Mouse (Mus musculus) hindbrain, embryonic 12.5 days (tissue): Measurements from ENCODE around the gene Alas2. TPM values are rescaled to one million over a fixed set of nuclear protein-coding genes. Genes with fewer than 3 reads are reported as not detected.

Source experiments
- ATAC-seq: fragments of 200-750 bp; cut with Nextera tagmentation; 2 replicates; pipeline ENCODE4 v1.8.0; 2017; ENCODE audit warnings: moderate TSS enrichment; ENCODE audit not compliant: low FRiP score
- H3K27ac ChIP-seq: fragments of 300-500 bp; sonication (generic); 2 replicates; pipeline ENCODE4 v1.5.1; 2016; ENCODE audit warnings: mild to moderate bottlenecking
- H3K27me3 ChIP-seq: fragments of 300-500 bp; sonication (generic); 2 replicates; pipeline ENCODE4 v1.6.1; 2016; ENCODE audit warnings: mild to moderate bottlenecking
- H3K36me3 ChIP-seq: fragments of 300-500 bp; sonication (generic); 2 replicates; pipeline ENCODE4 v1.6.1; 2016; ENCODE audit warnings: mild to moderate bottlenecking
- H3K4me1 ChIP-seq: fragments of 300-500 bp; sonication (generic); 2 replicates; pipeline ENCODE4 v1.6.1; 2016
- H3K4me2 ChIP-seq: fragments of 300-500 bp; sonication (generic); replicated peaks from 2 replicates; pipeline ENCODE4 v1.6.1; 2016; ENCODE audit warnings: mild to moderate bottlenecking
- H3K4me3 ChIP-seq: fragments of 300-500 bp; sonication (generic); 2 replicates; pipeline ENCODE4 v1.5.1; 2016; ENCODE audit warnings: mild to moderate bottlenecking
- H3K9ac ChIP-seq: fragments of 300-500 bp; sonication (generic); 2 replicates; pipeline ENCODE4 v1.6.1; 2016; ENCODE audit warnings: mild to moderate bottlenecking, moderate library complexity
- H3K9me3 ChIP-seq: fragments of 300-500 bp; sonication (generic); replicated peaks from 2 replicates; pipeline ENCODE4 v1.6.1; 2016; ENCODE audit warnings: mild to moderate bottlenecking
- WGBS: fragments of 180-500 bp; shearing (Covaris S2); methylation state at CpG from one replicate; pipeline ENCODE4 v1.1.7; 2016; 5-methylcytosine and 5-hydroxymethylcytosine counted together
- polyA plus RNA-seq: library from polyadenylated mRNA; unstranded; fragments of >200 nt; fragmentation: Nextera tagmentation; extraction: Ambion mirVana; gene quantifications from 2 replicates; pipeline ENCODE4 v1.2.1, GENCODE M21; 2016

The Alas2 gene
- polyA plus RNA-seq, result 44.9 and 50.8 TPM in 2 replicates

- Histone ChIP-seq H3K9ac (no peak within 1 kb of the TSS), H3K36me3 (0 out of 2 replicates have a peak, but pooled peaks cover 3% of the 10 kb centered on the region), H3K4me3 (no peak within 1 kb of the TSS), H3K27ac (no peak within 1 kb of the TSS), H3K4me2 (no peak within 1 kb of the TSS), H3K9me3 (no peaks in the 10 kb centered on the region), H3K4me1 (no peaks in the 10 kb centered on the region), H3K27me3 (peaks cover 4% of the 10 kb centered on the region; the same call in 1 of the 2 replicates)
- 84% methylated on average over 5 of the region's 5 CpGs for WGBS
- ATAC-seq, result no peak
Measured at GRCm38 (mm10) chrX:150547239-150547638, at the start of gene Alas2. Gene Alas2, plus strand, starts transcription at chrX:150547375.

- H3K4me3 ChIP-seq, result no peak overlapping the region
- H3K4me2 ChIP-seq, result no peak overlapping the region
- WGBS, result 85% methylated on average over 6 of the region's 6 CpGs
- H3K9me3 ChIP-seq, result no peaks in the 10 kb centered on the region
- no peaks in the 10 kb centered on the region for H3K4me1 ChIP-seq
- H3K9ac ChIP-seq, result no peak overlapping the region
- H3K27ac ChIP-seq, result no peak overlapping the region
- H3K36me3 ChIP-seq, result no peaks in the 10 kb centered on the region
- no peak for ATAC-seq
- H3K27me3 ChIP-seq, result no peaks in the 10 kb centered on the region
Measured at GRCm38 (mm10) chrX:150508696-150509095, 38.5 kb upstream of the Alas2 start.

- H3K36me3 ChIP-seq, result no peaks in the 10 kb centered on the region
- no peak overlapping the region for H3K9ac ChIP-seq
- H3K27ac ChIP-seq, result no peak overlapping the region
- no peaks in the 10 kb centered on the region for H3K9me3 ChIP-seq
- no peak overlapping the region for H3K4me2 ChIP-seq
- 47% methylated on average over 4 of the region's 4 CpGs for WGBS
- H3K27me3 ChIP-seq, result no peaks in the 10 kb centered on the region
- H3K4me3 ChIP-seq, result no peak overlapping the region
- ATAC-seq, result no peak
- H3K4me1 ChIP-seq, result no peaks in the 10 kb centered on the region
Measured at GRCm38 (mm10) chrX:150510631-150511030, 36.5 kb upstream of the Alas2 start.

DNA sequence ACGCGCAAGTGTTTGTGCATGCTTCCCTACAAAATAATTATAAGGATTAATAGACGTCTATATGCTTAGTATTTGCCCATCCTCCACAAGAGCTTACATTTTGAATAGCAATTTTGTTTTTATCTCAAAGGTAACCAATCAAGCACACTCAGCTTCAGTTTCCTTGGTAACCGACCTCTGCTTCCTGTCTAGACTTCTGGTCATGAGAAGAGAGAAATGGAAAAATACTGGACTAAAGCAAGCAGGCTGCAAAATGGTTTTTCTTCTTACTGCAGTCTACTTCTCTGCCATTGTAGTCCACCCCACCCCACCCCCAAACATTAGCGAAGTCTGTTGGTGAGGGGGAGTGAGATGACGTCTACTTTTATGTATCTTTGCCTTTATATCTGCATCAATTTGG is 35.9 kb upstream of the Alas2 start:
- Histone ChIP-seq H3K4me1 (no peaks in the 10 kb centered on the region), H3K27me3 (no peaks in the 10 kb centered on the region), H3K4me3 (no peak overlapping the region), H3K9me3 (no peaks in the 10 kb centered on the region), H3K4me2 (no peak overlapping the region), H3K27ac (no peak overlapping the region), H3K9ac (no peak overlapping the region), H3K36me3 (no peaks in the 10 kb centered on the region)
- ATAC-seq, result no peak
- WGBS, result 85% methylated on average over 6 of the region's 6 CpGs

DNA sequence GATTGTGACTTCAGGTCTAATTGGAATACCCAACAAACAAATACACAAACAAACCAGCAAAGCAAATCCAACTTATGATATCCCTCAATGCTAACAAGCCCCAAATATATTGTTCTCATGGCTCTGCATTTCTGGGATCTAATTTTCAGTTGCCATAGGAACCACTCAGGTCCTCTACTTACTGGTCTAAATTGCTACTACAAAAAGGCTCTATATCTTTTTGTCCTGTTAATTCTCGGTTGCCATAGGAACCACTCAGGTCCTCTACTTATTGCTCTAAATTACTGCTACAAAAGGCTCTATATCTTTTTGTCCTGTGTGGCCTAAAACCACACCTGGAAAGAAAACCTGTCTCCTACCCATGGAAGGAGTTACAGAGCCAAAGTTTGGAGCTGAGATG is 33.0 kb upstream of the Alas2 start:
- ATAC-seq, result no peak
- H3K4me3 ChIP-seq, result no peak overlapping the region
- no peaks in the 10 kb centered on the region for H3K27me3 ChIP-seq
- no peaks in the 10 kb centered on the region for H3K9me3 ChIP-seq
- no peak overlapping the region for H3K4me2 ChIP-seq
- WGBS, result 85% methylated on average over 1 of the region's 1 CpGs
- no peak overlapping the region for H3K27ac ChIP-seq
- no peak overlapping the region for H3K9ac ChIP-seq
- no peaks in the 10 kb centered on the region for H3K4me1 ChIP-seq
- no peaks in the 10 kb centered on the region for H3K36me3 ChIP-seq

GRCm38 (mm10) chrX:150516015-150516414 is 31.2 kb upstream of the Alas2 start:
- no peak for ATAC-seq
- Histone ChIP-seq H3K9me3 (no peaks in the 10 kb centered on the region), H3K36me3 (no peaks in the 10 kb centered on the region), H3K4me1 (no peaks in the 10 kb centered on the region), H3K4me3 (no peak overlapping the region), H3K4me2 (no peak overlapping the region), H3K27me3 (no peaks in the 10 kb centered on the region), H3K27ac (no peak overlapping the region), H3K9ac (no peak overlapping the region)

- no peaks in the 10 kb centered on the region for H3K27me3 ChIP-seq
- 93% methylated on average over 1 of the region's 1 CpGs for WGBS
- ATAC-seq, result no peak
- H3K27ac ChIP-seq, result no peak overlapping the region
- no peaks in the 10 kb centered on the region for H3K4me1 ChIP-seq
- H3K9me3 ChIP-seq, result no peaks in the 10 kb centered on the region
- H3K4me3 ChIP-seq, result no peak overlapping the region
- H3K4me2 ChIP-seq, result no peak overlapping the region
- H3K9ac ChIP-seq, result no peak overlapping the region
- H3K36me3 ChIP-seq, result no peaks in the 10 kb centered on the region
Measured at GRCm38 (mm10) chrX:150516477-150516876, 30.7 kb upstream of the Alas2 start.

DNA sequence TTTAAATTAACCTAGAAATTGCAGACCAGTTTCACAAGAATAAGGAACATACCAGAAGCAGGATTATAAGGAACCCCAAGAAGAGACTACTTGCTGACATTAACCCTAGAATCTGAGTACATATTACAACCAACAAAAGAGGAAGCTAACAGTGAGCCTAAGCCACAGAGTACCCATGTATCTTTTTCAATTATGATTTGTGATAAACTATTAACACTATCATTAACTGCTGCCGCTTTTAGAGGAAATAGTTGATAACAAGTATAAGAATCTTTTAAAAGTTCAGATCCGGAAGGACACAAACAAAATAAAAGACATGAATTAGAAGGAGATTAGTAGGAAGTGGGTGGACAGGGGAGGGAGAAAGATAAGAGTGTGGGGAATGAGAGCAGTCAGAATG is 7.1 kb upstream of the Alas2 start:
- ATAC-seq, result no peak
- Histone ChIP-seq H3K27me3 (no peaks in the 10 kb centered on the region), H3K4me3 (no peak overlapping the region), H3K4me2 (no peak overlapping the region), H3K36me3 (no peaks in the 10 kb centered on the region), H3K27ac (no peak overlapping the region), H3K9me3 (no peaks in the 10 kb centered on the region), H3K9ac (no peak overlapping the region), H3K4me1 (no peaks in the 10 kb centered on the region)
- 91% methylated on average over 2 of the region's 2 CpGs for WGBS

- H3K27ac ChIP-seq, result no peak overlapping the region
- H3K4me2 ChIP-seq, result no peak overlapping the region
- ATAC-seq, result no peak
- H3K9me3 ChIP-seq, result no peaks in the 10 kb centered on the region
- no peaks in the 10 kb centered on the region for H3K27me3 ChIP-seq
- H3K4me3 ChIP-seq, result no peak overlapping the region
- H3K36me3 ChIP-seq, result no peaks in the 10 kb centered on the region
- no peak overlapping the region for H3K9ac ChIP-seq
- H3K4me1 ChIP-seq, result no peaks in the 10 kb centered on the region
Measured at GRCm38 (mm10) chrX:150541684-150542083, 5.5 kb upstream of the Alas2 start.

DNA sequence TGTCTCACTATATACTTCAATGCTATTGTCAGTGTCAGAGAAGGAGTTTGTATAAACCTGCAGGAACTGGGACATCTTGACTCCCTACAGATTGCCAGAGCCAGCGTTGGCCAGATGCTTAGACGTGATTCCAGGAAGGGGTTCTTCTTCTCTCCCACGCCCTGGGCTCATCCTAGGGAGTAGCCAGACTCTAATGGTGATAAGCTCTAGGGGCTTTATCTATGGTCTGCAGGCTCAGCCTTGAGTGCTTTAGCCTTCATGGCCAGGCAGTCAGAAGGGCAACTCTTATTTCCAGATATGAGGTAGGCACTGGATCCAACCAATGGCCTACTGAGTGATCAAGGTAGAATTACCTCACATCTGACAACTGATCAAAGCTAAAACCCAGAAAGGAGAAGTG is 2.5 kb downstream of the Alas2 start:
- Histone ChIP-seq H3K27ac (no peak overlapping the region), H3K27me3 (peaks cover 4% of the 10 kb centered on the region; the same call in 1 of the 2 replicates), H3K36me3 (0 out of 2 replicates have a peak, but pooled peaks cover 3% of the 10 kb centered on the region), H3K9me3 (no peaks in the 10 kb centered on the region), H3K4me2 (no peak overlapping the region), H3K4me1 (no peaks in the 10 kb centered on the region), H3K9ac (no peak overlapping the region), H3K4me3 (no peak overlapping the region)
- ATAC-seq, result no peak
- WGBS, result 85% methylated on average over 3 of the region's 3 CpGs

- no peak overlapping the region for H3K4me3 ChIP-seq
- H3K4me1 ChIP-seq, result no peaks in the 10 kb centered on the region
- H3K4me2 ChIP-seq, result no peak overlapping the region
- H3K27ac ChIP-seq, result no peak overlapping the region
- H3K27me3 ChIP-seq, result peaks cover 4% of the 10 kb centered on the region; the same call in 1 of the 2 replicates
- 0 out of 2 replicates have a peak, but pooled peaks cover 3% of the 10 kb centered on the region for H3K36me3 ChIP-seq
- no peaks in the 10 kb centered on the region for H3K9me3 ChIP-seq
- ATAC-seq, result no peak
- 91% methylated on average over 2 of the region's 2 CpGs for WGBS
- no peak overlapping the region for H3K9ac ChIP-seq
Measured at GRCm38 (mm10) chrX:150551986-150552385, 4.8 kb downstream of the Alas2 start.

GRCm38 (mm10) chrX:150554032-150554431 is 6.9 kb downstream of the Alas2 start:
- H3K9ac ChIP-seq, result no peak overlapping the region
- no peak for ATAC-seq
- H3K36me3 ChIP-seq, result 0 out of 2 replicates have a peak, but pooled peaks cover 3% of the 10 kb centered on the region
- no peak overlapping the region for H3K4me2 ChIP-seq
- no peaks in the 10 kb centered on the region for H3K4me1 ChIP-seq
- whole genome bisulfite sequencing, result 90% methylated on average over 3 of the region's 3 CpGs
- no peak overlapping the region for H3K27ac ChIP-seq
- H3K9me3 ChIP-seq, result no peaks in the 10 kb centered on the region
- H3K4me3 ChIP-seq, result no peak overlapping the region
- peaks cover 4% of the 10 kb centered on the region; the same call in 1 of the 2 replicates for H3K27me3 ChIP-seq

DNA sequence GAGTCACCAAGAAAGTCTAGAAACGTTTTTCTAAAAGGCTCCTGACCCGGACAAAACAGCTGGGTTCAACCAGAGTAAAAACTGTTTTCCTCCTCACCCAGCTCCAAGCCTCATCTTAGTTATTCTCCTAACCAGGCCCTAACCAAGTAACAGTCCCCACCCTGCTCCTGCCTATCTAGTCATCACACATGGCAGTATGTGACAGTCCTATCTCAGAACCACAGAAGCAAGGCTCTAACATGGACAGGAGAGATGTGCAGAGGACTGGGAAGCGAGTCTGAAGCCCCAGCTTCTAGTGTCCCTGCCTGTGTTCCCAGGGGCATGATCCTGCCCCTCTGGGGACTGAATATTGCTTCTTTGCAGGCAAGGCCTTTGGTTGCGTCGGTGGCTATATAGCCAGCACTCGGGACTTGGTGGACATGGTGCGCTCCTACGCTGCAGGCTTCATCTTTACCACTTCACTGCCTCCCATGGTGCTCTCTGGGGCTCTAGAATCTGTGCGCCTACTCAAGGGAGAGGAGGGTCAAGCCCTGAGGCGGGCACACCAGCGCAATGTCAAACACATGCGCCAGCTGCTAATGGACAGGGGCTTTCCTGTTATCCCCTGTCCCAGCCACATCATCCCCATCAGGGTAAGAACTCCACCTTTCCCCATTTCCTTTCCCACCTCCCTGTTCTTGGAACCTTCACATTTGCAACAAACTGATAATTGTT is 17.6 kb downstream of the Alas2 start:
- Histone ChIP-seq H3K4me3 (no peak overlapping the region), H3K4me1 (no peaks in the 10 kb centered on the region), H3K4me2 (no peak overlapping the region), H3K27me3 (peaks cover 6% of the 10 kb centered on the region; the same call in 1 of the 2 replicates), H3K9me3 (no peaks in the 10 kb centered on the region), H3K36me3 (no peaks in the 10 kb centered on the region), H3K27ac (no peak overlapping the region), H3K9ac (no peak overlapping the region)
- WGBS, result 76% methylated on average over 12 of the region's 12 CpGs
- ATAC-seq, result no peak
